Mouse (Mus musculus) 3134 (cell line): ENCODE results near the gene Slc12a7.
A peak's percentile ranks its signal among the peaks of the same experiment; 100 is the strongest.
"Not testable (repeated sequence)": the region's sequence is repeated elsewhere in the genome, so short reads cannot be mapped to it uniquely, and the experiment has no call there.

Source experiments
- DNase-seq: peaks from one replicate; pipeline ENCODE4 v3.0.0-alpha.2; 2011; ENCODE audit warnings: low spot score; ENCODE audit not compliant: insufficient read length; ENCODE audit errors: extremely low read depth

The Slc12a7 gene

DNA sequence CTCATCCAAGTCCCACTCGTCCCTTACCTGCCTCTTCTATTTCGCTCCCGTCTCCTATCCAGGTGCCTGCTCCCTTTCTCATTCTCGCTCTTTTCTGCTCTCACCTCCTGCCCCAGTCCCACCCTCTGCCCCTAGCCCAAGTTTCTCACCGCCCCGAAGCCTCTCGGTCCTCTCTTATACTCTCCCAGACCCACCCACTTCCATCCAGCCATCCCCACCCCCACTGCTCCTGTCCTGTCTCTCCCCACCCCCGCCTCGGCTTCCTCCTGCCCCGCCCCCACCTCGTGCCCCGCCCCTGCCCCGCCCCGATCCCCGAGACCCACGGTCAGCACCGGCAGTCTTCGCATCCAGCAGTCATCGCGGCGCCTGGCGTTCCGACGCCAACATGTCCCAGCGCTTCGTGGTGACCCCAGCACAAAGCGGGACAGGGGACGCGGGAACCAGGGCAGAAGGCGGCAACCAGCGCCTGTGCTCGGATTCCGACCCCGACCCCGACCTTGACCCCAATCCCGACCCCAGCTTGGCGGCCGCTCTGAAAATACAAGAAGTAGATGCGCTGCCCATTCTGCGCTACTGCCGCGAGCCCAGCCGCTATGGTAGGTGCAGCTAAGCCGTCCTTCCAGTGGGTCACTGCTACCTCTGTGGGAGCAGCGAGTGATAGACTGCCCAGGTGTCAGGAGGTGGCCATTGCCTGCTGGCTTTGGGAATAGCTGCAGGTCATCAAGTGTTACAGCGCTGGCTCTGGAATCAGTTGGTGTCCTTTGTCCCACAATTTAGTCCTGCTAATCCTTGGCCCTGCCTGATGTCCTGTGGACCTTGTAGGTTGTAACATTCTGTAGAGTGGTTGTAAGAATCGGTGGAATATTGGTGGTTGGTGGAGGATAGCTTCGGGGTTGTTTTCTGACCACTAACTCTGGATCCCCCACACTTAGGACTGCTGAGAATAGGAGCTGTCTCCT, at the start of gene Slc12a7:
TSS of gene Slc12a7 (plus strand) at position 353 of the 959 bp plus-strand sequence.
- no peak for DNase-seq

DNA sequence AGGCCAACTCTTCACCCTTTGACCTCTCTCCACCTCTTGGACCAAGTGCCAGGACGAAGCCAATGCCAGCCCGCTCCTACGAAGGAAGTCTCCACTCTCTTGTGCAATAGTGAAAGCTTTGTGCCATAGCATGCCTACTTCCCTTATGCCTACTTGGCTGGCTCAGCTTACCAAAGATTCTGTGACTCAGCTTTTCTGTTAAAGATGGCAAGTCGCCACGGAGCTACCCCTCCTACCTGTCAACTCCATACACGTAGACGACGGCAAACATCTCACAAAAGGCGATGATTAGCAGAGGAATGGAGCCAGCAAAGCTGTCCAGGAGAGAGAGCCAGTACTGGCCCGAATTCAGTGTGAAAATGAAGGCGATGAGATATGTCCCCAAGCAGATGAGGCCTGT, 49.2 kb upstream of the Slc12a7 start:
- DNase-seq = peak; percentile 54

DNA sequence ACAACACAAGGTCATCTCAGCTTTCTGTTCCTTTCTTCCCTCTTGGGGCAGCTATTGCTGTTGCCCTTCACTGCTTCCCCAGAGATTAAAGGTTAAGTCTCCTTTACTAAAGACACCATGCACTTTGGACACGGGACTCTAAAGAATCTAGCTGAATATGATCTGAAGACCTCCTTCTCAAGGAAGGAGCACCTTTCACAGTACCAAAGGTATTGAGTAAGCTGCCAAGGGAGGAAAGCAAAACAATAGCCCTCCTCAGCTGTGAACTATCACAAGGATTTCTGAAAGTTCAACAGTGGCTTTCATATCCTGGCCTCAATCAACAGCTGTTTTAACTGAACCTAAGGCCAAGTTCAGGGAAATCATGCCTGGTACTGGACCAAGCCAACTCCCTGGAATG, 48.5 kb upstream of the Slc12a7 start:
- no peak for DNase-seq

DNA sequence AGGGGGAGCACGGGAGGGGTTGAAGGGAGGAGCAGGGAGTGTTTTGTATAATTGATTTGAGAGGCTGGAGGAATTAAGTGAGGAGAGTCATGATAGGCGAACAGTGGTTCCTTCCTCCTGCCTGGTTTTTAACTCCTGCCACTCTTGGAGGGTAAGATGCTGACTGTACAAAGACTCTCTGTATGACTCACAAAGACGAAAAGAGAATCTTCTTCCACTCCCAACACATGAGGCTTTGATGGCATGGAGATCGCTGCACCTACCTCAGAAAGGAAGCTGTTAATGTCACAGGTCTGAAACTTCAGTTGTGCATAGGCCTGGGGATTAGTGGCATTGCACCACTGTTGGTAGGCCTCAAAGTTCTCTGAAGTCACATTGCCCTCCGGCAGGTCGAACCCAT, 47.4 kb upstream of the Slc12a7 start:
- no peak for DNase-seq

DNA sequence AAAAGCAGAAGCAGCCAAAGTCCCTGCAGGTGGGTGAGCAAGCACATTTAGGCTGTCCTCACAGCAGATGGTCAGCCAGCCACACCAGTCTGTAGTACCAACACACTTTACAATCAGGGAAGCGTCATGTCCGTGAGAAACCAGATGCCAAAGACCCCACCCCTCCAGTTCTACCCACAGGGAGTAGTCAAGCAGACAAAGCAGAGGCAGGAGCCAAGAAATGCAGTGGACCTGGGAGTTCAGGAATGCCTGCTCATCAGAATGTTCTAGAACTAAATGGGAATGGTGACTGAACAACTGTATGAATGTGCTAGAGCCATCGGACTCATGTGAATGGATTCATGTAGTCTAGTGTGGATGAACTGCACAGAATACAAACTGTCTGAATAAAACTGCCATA, 45.3 kb upstream of the Slc12a7 start:
- no peak for DNase-seq

DNA sequence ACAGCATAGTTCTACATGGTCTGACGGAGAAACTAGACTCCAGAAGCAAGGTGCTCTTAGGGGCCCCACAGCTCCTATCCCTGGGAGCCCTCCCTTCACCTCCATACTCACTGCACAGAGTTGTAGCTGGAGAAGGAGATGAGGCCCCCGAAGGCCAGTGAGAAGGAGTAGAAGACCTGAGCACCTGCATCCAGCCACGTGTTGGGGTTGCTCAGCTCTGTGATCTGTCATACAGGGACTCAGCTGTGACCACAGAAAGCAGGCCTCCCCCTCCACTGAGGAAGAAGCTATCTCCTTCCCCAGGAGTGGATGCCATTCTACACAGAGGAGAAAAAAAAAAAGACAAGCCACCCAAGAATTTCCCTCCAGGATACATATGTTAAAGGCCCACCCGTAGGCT, 44.0 kb upstream of the Slc12a7 start:
- no peak for DNase-seq

DNA sequence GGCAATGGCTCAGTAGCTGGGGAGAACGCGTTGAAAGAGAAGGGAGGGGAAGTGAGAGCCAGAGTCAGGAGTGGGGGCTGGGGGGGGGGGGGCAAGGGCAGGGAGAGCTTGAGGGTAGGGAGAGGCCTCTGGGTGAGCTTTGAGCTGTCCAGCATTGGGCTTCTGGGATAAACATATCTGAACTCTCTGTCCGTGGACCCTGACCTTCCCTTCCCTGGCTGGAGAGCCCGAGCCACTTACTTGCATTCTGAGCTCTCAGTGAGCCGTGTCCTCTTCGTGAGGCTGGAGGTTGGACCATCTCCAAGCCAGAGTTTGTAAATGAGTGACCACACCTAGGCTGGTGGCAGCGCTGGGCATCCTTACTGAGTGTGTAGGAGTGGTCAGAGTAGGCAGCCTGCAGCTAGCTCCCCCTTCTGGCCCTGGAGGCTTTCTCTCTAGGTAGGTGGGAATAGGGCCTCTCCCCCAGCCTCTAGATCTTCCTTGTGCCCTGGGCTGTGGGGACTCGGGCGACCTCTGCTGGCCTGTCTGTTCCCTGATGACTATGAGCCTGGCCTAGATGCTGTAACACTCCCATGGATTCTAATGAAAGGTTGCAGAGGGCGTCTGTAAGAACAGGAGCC, 40.5 kb upstream of the Slc12a7 start:
- peak; percentile 39 for DNase-seq

DNA sequence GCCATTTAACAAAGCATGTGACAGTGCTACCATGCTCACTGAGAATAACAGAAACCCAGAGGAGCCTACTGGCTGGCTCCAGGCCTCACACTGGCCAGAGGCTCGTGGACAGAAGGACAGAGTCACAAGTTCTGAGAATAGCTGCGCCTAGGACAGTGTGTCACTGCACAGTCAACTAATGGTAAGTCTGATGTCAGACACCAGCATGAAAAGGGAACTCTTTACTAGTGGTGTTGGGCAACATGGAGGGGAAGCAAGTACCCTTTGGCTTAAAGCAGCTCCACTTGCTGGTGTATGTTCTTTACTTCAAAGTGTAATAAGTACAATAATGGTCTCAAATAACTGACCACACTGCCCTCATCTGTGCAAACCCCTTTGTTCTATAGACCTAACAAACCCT, 39.6 kb upstream of the Slc12a7 start:
- no peak for DNase-seq

DNA sequence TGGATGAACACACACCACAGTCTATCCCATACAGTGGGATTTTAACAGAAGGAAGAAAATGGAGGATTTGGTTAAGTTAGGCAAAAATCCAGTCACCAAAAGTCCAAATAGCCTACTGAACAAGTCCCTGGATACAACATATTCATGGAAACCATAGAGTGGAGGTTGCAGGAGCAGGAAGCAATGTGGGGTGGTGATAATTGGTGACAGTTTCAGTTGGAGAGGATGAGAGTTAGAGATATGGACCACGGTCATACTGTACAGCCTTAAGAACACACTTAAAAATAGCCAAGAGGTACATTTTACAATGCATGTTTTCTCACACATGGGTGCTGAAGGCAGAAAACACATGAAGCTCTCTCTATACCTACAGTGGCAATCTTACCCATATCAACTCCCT, 37.9 kb upstream of the Slc12a7 start:
- DNase-seq = no peak

DNA sequence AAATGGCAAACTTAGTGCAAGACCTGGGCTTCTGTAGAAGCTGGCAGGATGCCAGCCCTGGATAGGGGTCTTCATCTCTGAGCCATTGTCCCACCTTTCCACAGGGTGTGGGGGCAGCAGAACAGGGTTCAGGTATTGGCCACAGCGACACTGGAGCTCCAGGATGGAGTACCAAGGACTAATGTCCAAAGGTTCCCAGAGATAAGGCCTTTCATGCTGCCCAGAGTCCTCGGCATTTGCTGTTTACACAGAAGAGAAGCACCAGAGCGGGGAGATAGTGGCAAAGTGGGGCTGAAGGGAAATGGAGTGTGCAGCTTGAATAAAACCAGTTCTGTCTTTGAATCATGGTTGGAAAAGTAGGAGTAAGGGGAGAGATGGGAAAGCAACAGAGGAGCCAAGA, 36.4 kb upstream of the Slc12a7 start:
- DNase-seq = no peak

DNA sequence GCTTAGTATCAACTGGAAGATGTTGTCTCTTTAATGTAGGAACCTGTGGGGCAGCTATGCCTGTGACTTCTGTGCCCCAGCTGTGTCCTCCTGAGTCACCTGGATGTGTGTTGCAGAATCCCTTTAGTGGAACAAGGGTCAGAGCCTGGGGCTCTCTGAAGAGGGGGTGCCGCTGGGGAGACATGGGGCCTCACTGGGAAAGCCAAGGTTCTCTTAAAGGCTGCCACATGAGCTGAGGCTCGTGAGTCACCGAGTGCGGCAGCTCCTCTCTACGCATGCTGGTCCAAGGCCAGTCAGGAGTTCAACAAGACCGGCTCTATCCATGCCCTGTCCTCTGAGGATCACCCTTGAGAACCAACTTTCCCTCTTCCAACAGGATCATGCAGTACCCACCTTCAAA, 33.2 kb upstream of the Slc12a7 start:
- no peak for DNase-seq

DNA sequence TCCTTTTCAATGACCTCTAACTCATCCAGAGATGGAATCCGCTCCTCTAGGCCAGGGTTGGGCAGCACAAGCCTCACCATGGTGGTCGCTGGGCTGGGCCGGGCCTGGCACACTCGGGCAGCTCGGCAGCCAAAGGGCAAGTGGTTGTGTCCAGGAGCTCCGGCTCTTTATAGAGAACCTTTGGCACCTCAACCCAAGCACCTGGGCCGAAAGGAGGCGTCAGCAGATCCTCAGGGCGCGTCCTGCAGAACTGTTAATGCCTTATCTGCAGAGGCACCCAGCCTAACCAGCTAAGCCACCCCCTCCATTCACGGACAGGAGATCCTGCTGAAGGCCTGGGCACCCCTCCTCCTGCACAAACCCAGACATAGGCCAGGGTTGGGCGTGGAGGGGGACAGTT, 32.3 kb upstream of the Slc12a7 start:
- DNase-seq = no peak

DNA sequence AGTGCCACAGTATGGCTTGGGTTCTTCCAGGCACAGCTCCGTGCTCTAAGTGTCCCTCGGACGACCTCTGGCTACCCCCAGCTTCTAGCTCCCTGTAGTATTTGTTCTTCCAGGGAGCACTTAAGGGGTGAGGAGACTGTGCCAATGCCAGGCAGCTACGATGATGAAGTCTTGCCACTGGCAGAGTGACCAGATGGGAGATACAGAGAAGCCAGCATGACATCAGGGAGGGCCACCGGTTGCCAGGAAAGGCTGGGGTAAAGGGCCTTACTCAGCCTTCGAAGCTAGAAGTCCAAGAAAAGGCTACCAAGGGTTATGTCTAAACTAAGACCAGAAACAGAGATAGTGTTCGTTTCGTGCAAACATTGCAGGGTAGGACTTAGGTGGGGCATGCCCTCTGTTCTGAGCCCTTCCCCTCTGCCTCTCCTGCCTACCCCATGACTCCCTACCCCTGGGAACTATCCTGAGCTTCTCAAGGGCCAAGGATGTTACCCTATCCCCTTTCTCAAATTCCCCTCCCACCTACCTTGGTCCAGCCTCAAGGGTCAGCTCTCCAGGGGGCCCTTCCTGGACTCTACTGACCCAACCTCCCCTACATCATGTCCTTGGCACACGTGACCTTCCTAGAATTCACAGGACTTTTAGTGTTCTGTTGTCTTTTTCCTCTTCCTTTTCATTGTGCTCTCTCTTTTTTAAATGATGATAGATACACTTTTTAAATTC, 31.6 kb upstream of the Slc12a7 start:
- no peak for DNase-seq

DNA sequence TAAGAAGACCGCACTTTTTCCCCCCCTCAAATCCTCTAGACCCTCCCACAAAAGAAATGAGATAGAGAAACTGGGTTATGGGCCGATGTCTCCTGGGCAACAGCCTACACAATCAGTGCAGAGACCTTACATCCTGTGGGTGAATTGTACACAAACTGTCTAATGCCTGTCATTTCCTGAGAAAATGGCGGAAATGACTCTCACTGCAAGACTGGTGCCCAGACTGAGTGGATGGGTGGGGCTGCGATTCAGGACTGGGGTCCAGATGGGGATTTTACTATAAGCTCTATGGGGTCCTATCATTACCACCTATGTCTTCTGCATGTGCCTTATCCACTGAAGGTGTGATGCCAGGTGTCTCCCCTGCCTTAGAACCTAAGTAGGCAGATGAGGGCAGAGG, 30.1 kb upstream of the Slc12a7 start:
- DNase-seq = no peak

DNA sequence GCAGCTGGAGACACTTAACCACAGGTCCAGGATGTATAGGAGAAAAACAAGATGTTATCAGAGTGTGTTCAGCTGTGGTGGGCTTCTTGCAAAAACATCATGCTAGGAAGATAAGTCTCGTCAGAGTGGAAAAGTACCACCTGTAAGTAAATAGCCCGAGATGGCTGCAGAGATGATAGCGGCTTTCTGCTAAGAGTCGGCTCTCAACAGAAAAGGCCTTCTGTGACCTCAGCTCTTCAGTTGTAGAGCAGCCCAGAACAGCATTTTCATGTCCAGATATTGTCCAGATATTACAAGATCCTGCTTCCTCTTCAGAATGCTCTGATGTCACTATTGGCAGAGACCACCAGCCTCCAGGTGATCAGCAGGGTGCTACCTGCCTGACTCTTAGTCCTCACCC, 29.4 kb upstream of the Slc12a7 start:
- DNase-seq = not testable (repeated sequence)

DNA sequence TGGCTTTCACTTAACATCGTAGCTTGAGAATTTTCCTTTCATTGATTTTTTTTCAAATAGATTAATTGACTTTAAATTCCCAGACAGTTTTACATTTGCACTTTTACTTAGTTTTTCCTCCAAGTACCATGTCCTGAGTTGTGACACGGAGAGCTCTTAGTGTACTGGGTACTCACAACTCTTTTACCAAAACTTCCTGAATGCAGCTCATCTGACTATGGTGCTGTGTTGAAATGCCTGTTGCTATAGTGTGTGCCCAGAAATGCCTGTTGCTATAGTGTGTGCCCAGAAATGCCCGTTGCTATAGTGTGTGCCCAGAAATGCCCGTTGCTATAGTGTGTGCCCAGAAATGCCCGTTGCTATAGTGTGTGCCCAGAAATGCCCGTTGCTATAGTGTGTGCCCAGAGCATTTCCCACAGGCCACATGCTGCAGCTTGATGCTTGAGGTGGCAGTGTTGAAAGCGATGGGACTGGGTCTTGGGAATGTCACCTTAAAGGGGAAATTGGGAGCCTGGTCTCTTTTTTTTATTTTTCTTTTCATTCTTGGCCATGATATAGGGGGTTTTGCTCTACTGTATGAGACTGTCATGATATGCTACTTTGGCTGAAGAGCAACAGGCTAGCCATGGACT, 28.1 kb upstream of the Slc12a7 start, which contains the start of gene Slc6a19:
TSS of gene Slc6a19 (minus strand) at position 172 of the 632 bp plus-strand sequence.
- DNase-seq = no peak

DNA sequence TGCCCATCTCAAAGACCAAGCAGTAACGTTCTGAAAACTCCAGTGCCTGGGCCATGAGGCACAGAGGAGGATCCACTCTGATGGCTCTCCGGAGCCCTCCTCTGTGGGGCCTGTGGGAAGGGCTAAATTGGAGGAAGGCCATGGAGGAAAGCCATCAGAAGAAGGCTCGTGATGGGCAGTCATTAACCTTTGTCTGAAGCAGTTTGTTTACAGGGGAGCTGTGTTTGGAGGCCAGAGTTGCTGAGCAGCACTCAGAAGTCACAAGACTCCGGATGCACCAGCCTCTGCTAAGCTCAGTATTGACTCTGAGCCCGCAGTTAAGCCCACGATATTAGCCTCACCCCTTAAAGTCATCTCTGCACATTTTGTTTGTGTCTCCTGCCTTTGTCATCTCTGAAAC, 23.4 kb upstream of the Slc12a7 start:
- no peak for DNase-seq

DNA sequence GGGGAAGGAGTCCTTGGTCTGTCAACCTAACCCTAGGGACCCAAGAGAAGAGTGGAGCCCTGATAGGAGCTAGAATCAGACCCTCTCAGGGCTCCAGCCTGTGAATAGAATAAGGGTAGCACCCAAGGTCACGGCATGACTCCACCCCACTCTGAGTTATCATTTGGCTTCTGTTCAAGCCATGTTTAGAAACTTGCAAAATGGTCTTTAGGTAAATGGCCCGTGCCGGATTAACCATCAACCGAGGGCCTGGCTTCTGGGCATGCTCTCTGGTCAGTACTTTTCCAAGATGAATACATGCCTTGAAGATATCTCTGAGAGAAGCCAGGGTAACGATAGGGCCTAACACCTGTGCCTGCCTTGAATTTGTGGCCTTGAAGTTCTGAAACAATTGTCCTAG, 21.7 kb upstream of the Slc12a7 start:
- DNase-seq = no peak

DNA sequence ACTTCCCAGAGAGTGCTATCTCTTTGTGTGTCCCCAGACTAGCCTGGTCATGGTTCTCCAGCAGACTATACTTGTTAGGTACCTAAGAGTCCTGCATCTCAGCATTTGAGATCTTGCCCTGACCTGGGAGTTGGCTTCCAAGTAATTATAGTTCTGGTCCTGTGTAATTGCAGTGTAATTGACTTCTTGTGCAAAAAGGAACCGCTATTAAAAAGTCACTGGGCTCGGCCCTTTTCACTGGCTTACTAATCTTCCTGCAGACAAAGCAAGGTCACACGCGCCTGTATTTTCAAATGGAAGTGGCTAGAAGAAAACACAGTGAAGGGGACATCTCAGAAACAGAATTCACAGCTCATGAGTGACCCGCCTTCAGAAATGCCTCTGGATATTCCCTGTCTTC, 21.1 kb upstream of the Slc12a7 start:
- DNase-seq = no peak

DNA sequence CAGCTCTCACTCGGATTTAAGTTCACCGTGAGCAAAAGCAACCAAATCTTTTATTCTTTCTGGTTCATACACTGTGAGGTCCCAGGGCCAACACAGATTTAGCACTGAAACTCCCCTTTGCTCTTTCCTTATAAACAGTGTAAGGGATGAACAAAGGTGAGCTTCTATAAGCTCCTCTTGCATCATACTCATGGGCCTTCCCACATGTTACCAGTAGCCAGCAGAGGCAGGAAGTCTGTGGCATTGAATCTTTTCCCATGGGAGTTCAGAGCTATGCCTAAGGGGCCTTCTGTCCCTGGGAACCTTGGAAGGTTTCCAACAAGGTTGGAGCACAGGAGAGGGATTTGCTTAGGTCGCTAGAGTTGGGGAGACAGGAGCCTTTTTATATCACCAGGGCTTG, 20.7 kb upstream of the Slc12a7 start:
- peak; percentile 52 for DNase-seq

DNA sequence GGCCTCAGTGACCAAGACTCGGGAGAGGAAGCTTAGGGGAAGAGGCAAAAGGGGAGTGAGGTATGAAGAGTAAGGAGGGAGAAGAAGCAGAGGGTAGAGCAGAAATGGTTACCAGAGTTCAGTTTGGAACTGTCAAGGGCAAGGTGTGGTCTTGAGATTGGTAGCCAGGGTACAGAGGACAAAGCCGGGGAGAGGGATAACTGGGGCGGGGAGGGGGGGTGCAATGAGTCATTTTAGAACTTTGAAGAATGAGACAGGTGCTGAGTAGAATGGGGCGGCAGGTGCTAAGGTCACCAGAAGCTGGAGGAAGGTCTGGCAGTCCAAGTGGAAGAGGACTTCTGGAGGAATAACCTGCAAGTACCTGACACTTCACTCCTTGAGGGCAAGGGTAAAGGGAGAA, 19.7 kb upstream of the Slc12a7 start:
- DNase-seq = no peak
